Mouse (Mus musculus): ENCODE measurements around the gene 4932438A13Rik. TPM values are rescaled to one million over a fixed set of nuclear protein-coding genes. Genes with fewer than 3 reads are reported as not detected.

The 4932438A13Rik gene
- total RNA-seq (2021), result 100 to 1,000 TPM; 106 to 108 TPM
- long read RNA-seq, experiment 1, partial matches to known transcripts, result 6 of 7 reads
- long read RNA-seq, experiment 1, other reads (novel, unspliced or antisense), result 1 of 7 reads
- long read RNA-seq, experiment 2, partial matches to known transcripts, result 4 of 6 reads
- long read RNA-seq, experiment 2, other reads (novel, unspliced or antisense), result 2 of 6 reads

DNA sequence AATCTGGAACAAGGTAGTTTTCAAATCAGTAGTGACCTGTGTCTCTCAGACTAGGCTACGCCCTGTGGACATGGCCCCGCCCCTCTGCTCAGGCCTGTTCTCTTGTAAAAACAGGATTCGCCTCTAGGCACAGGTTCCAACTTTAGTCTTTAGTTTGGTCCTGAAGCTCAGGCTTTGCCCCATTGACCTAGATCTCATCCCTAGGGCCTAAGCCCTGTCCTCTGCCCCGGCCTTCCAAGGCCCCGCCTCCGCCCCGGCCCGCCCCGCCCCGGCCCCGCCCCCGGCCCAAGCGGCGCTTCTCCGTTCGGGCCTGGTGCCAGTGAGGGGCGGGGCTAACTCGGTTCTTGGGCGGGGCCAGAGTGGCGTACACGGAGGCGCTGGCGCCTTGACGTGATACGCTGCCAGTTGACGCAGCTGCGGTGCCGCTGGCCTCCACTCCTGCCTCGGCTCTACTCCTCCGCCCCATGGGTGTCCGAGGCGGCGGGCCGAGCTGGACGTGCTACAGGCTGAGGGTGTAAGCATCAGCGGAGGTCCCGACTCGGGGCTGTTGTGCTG is at the start of gene 4932438A13Rik:
TSS of gene 4932438A13Rik (plus strand) at position 384 of the 555 bp plus-strand sequence.
- DNase-seq (ENCODE audit: low spot score in 2 of 2), result peak; percentile 97 to 99

DNA sequence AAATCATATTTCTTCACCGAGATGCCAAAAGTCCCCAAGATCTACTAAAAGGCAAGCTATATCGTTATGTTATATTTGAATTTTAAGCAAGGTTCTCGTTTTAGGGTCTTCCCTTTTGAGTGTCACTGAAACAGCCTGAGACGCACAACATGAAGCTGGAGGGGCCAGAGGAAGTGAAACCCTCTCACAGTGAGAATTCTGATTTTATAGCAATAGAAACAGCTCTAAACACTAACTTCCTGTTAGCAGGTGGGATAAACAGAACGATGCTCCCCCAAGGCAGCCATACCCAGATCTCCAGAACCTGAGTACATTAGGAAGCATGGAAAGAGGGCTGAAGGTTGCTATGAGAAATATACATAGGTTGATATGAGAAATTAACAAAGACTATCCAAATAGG is 46.3 kb upstream of the 4932438A13Rik start:
- no peak for DNase-seq (ENCODE audit: low spot score in 2 of 2)

DNA sequence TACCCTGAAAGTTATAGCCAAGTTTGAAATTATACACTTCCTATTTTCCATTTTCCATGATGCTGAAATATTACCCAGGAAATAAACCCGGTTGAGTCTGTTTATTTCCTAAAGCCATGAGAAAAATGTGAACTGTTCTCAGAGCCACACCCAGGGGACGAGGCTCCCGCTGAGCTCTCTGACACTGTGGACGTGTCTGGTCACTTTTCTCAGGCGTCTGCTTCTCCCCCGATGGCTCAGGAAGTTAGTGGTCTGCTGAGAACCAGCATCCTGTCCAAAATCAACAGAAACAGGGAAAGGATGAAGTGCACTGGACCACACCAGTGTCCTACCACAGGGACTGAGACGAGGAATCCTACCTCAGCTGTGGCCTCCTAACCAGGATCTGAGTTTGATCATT is 43.5 kb upstream of the 4932438A13Rik start:
- DNase-seq (ENCODE audit: low spot score in 2 of 2), result no peak

DNA sequence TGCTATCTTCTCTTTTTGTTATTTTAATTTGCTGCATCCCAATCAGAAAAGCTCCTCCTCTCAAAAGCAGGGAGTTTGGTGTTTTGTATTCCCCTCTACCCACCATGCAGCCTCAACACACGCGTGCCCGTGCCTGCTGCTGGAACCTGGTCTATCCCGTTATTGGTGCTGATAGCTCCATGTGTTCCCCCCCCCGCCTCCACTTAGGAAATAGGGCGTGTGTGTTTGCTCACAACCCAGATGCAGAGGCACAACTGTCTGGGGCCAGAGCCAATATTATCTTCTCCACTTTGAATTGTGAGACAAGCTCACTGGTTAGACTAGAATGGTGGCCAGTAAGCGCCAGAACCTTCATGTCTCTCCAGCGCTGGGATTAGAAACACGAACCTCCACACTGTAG is 41.9 kb upstream of the 4932438A13Rik start:
- no peak for DNase-seq (ENCODE audit: low spot score in 2 of 2)

DNA sequence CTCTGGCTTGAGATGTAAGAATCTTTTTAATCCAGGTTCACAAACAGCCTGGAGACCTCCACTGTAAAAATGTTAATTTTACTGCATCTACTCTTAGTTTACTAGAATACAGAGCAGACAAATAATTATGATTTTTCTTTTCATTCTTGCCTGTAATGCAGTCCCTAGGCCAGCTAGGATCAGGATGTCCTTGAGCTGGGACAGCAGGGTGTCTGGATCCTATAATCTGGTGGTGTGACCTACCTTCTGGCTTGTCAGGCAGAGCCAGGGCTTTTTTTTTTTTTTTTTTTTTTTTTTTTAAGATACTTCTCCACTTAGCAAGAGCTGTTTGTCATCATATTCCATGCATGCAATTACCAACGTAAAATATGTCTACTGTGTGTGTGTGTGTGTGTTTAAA is 37.8 kb upstream of the 4932438A13Rik start:
- no peak for DNase-seq (ENCODE audit: low spot score in 2 of 2)

DNA sequence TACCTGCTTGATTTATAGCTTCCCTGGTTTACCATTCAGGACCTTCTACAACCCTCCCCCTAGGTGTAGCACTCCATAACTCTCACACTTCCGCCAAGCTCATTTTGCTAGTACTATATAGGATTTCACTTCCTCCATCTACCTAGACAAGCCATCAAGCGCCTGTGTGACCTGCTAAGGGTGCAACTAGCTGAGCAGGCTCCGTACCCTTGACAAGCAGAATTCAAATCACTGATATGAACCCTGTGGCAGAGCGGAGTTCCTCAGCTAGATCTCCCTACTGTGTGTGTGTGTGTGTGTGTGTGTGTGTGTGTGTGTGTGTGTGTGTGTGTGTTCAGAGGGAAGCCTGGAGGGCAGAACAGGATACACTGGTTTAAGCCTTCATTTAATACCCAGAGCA is 37.4 kb upstream of the 4932438A13Rik start:
- DNase-seq (ENCODE audit: low spot score in 2 of 2), result no peak

DNA sequence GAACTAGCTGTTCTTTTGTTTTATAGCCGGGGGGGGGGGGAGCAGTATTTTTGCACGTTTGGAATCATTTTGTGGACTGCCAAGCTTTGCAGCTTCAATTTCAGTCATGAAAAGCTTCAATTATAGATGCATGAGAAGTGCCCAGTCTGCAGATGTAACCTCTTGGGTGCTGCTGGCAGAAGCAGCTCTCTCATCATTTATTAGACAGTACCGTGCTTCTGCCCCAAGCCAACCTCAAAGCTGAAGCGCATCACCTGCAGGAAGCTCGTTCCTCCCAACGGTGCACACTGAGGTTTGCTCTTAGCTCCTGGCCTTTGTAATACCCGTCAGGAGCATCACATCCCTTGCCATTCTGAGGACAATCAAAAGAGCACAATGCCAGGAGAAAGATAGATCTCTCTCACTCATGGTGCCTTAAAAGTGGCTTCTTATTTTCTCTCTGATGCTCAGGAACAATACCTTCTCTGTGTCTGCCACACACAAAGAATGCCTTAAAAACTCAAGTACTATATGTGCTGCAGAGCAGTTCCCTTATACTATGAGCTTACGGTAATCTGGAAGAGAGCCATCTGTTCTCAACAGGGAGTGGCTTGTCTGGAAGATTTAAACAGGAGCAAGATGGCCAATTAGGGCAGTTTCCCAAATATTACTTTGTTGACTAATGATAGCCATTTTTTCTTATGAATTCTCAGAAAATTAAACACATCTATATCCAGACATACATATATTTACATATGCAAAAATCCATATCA is 35.5 kb upstream of the 4932438A13Rik start:
- no peak for DNase-seq (ENCODE audit: low spot score in 2 of 2)

DNA sequence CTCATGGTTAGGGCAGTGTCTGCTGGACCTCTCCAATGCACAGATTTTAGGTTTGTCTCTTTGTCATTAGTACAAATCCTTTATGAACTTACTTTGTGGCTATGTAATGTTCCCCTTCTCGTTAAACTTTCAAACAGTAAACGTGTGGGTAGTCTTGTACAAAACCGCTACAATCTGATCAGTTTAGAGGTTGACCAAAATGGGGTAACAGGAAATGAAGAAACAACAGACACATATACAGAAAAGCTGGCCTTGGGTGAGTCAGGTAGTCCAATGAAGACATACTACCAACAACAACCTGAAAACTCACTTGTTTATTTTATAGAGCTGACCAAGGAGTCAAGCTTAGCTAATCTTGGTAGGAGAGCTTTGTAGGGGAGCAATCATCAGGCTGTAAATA is 32.7 kb upstream of the 4932438A13Rik start:
- no peak for DNase-seq (ENCODE audit: low spot score in 2 of 2)

DNA sequence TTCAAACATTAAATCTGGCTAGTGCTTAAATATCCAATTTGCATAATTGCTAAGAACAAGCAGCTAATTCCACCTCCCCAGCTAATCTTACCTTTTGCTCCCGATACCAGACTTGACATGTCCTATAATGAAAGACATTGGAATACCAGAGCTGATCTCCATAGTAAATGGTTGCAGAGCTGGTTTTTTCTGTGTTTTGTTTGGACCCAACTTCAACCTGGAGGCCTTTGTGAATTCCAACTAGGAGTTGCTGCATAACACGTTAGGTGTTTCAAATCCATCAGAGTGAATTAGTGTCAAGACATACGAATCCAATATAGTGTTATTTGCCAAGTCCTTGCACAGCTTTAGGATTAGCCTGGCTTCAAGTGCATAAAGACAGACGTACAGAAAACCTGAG is 28.5 kb upstream of the 4932438A13Rik start:
- no peak for DNase-seq (ENCODE audit: low spot score in 2 of 2)

DNA sequence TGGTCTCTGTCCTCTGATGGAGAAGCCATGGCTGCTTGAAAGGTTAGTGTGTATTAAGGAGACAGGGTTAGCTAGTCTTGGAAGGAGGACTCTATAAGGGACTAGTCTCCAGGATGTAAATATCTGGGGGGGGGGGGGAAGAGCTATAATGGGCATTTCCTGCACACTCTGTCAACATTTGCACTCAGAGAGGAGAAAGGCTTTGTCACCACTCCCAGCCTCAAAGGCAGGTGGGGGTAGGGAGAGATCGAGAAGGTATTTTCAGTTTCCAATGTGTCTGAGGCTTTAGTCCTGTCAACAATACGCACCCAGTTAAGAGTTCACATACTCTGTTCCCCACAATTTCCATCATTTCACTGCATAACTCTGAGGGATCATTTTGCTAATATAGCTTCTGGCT is 28.1 kb upstream of the 4932438A13Rik start:
- no peak for DNase-seq (ENCODE audit: low spot score in 2 of 2)

DNA sequence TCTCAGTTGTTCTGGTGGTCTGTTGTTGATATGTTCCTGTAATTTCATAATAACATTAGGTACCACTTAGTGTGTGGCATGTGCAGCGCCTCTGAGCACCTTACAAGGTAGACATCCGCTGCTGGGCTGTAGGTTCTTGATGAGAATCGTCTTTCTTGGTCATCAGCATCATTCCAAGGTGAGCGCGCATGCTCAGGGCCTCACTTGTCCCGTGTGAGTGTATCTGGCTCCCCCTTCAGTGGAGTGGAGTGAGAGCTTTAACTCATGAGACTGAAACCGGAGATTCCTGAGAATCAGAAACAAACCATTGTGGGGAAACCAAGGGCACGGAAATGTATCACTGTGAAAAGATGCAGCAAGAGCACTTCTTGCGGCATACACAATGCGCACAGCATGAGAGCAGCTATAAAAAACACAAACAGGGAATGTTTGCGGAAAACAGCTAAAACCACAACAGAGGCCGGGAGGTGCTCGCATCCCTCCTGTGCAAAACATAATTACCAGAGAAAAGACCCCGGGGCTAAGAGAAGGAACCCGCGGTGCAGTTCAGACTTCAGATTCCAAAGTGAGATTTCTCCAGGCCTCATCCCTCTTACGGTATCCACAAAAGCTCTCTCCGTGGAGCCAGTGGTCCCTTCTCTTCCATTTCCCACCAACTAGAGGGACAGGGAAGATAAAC is 27.2 kb upstream of the 4932438A13Rik start:
- peak; percentile 5 to 17 for DNase-seq (ENCODE audit: low spot score in 2 of 2)

DNA sequence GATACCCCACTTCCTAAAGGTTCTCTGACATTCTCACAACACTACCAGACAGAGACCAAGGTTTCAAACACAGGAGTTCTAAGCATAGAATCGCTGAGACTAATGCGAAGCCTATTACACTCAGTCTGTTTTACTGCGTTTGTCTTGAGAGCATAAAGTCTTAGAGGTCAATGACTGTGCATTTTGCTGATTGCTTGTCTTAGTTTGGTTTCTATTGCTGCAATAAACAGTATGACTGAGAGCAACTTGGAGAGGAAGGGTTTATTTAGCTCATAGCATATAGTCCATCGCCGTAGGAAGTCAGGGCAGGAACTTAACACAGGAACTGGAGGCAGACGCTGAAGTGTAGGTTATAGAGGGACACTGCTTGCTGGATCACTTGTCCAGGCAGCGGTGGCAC is 26.1 kb upstream of the 4932438A13Rik start:
- no peak for DNase-seq (ENCODE audit: low spot score in 2 of 2)

DNA sequence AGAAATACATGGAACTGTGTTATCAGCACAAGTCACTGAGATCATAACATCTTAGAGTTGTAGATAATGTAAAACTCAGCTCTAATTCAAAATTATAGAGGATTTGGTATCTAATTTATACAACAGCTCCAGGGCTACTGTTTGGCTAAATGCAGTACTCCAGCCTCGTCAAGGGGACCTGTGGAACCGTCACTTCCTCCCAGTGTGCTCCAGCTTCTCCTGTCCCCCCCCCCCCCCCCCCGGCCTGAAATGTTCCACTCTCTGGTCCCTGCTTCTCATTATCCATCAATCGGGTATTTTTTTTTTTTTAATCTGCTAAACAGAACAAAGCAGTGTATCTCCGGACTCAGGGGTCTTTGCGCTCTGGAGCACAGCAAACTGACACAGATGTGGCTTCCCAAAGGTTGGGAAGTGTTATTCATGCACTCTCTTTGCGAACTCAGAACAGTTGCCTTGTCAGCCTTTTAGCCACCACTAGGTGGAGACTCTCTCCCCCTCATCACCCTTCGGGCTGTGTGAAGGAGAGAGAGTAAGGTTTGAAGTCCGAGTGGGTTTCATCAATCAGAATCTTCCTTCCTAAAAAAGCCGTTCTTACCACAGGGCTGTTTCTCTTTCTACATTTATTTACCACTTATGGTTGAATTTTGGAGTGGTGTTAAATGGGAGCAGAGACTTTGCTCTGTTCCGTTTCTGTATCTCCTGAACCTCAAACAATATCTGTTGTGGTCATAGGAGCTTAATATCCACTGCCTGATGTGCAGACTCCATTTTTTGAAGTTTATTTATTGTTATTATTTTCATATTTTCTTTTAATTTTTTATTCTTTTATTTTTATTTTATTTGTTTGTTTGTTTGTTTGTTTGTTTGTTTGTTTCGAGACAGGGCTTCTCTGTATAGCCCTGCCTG is 22.0 kb upstream of the 4932438A13Rik start:
- peak; percentile 56 to 60 for DNase-seq (ENCODE audit: low spot score in 2 of 2)

DNA sequence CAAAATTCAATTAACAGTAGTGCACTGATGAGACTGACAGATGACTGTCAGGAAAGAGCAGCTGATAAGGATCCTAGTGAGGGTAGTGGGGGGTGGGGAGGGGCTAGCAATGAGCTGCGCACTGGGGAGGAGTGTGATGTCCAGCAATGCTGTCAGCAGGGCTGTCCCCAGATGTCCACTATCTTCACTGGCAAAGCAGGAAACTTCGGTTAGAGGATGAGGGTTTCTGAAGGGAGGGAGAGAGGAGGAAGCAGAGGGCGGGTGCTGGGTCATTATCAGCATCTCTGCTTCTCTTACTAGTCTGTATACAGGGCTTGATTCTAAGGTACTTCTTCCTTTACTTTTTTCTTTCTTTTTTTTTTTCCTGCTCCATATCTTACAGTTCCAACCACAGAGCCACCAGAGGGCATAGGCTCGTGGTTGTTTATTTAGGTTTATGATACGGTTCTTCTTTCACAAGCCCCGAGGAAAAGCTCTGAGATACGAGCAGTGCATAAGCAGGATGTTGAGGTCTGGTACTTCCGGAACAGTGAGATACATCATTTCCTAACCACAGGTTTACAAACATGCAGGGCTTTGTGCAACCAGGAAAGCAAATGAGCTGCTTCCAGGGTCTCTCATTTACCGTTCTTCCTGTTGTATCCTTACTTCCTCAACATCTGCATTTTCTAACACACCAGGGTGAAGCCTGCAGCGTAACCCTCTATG is 9.0 kb upstream of the 4932438A13Rik start:
- DNase-seq (ENCODE audit: low spot score in 2 of 2), result no peak

DNA sequence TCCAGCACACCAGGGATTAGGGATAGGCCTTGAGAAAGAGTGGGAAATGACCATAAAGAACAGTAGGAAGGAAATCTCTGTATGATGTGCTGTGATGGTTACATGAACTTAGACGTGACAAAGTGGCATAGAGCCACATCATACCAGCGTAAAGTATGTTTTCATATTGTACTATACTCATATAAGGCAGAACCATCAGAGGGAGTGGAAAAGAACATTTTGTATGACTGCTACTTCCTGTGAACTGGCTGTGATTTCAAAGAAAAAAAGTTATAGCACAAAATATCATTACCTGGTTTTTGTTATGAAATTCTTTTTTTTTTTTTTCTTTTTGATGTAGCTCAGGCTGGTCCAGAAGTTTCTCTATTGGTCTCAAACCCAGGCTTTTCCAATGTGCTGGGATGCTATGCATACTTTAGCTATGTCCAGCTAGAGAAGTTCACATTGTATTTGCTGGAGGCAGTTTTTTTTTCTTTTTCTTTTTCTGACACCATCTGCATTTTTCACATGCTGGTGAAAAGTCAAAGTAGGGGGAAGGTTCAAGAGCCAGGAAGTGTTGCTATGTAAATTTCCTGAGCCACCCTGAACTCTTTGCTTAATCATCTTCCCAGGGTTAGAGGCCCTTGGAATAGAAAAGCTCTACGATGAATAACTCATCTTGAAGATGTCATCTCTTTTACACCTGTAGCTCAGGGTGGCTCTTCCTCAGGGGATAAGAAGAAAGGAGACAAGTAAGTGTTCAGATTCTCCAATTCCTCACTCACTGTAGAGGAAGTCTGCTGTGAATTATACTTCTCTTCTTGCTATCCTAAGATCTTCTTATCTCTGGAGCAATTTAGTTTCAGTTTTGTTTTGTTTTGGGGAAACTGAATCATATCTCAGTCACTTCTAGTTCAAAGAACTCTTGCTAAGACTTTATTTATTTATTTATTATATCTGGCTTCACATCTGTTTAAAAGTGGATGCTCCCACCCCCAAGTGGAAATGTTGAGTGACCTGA is 1.2 kb upstream of the 4932438A13Rik start:
- DNase-seq (ENCODE audit: low spot score in 2 of 2), result no peak

DNA sequence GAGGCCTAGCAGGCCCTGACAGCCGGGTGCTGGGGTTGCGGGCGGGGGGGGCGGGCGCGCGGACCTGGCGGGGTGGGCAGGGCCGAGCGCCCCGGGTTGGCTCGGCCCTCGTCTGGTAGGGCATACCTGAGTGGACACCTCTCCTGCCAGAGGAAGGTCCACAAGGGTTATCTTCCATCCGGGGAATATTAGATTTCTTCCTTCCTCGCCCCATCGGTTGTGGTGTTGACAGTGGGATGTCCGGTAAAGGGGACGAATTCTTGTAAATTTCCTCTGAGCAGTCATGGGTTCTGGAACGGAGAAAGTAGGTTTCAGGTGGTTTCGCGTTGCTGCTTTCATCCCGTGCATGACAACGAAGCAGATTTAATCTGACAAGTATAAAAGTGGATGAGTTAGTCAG is 523 bp downstream of the 4932438A13Rik start:
- no peak for DNase-seq (ENCODE audit: low spot score in 2 of 2)

DNA sequence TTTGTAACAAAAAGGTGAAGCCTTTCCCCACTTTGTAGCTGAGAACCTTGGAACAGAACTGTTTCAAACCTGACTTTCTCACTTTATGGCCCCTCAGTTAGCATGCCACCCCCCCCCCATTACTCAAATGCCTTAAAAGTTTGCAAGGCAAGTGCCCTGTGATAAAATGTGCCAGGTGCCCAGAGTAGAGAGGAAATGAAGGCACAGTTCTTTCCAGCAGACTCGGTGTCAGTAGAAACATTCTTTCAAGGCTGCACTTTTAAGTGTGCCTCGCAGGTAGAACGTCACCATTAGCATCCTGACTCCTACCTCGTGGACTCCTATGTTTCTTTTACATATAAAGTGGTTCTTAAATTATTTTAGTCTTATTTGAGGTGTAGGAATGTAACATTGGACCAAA is 977 bp downstream of the 4932438A13Rik start:
- no peak for DNase-seq (ENCODE audit: low spot score in 2 of 2)

DNA sequence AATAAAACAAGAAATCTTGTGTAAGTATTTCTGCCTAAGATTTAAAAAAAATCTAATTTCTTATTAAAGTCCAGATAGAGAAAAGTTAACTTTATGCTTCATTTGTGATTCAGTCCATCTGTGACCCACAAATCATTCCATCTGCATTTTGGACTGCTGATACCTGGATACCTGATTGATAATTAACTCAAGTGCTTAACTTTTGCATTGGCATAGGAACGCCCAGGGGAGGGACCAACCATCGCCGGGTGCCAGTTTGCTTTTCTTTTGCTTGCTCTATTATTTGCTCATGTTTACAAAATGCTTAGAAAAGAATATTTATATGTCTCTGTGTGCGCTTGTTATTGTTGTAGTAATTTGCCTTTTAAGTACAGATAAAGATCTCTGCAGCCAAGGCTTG is 1.6 kb downstream of the 4932438A13Rik start:
- DNase-seq (ENCODE audit: low spot score in 2 of 2), result no peak

DNA sequence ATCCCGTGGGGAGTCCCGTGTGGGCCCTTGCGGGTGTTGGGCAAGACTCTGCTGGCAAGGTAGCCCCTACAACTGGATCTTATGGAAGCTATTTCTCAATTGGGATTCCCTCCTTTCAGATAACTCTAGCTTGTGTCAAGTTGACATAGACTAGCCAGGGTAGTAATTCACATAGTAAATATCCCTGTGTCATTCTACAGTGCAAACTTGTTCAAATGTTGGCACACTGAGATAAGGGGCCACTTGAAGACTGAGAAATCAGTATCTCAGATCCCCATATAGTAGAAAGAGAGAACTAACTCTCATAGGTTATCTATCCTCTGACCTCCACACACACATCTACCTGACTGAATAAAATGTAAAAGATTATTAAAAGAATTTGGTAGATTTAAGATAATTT is 42.5 kb downstream of the 4932438A13Rik start:
- DNase-seq (ENCODE audit: low spot score in 2 of 2), result no peak

All from left cerebral cortex, adult 18-20 months (tissue).